In genomic region chr6:8950611-8951325, GRCm38 (mm10) we compare ENCODE assay signal across 8 mouse cellular contexts. TPM values are rescaled to one million over a fixed set of nuclear protein-coding genes. Genes with fewer than 3 reads are reported as not detected.
DNase-seq lines count a peak whose midpoint lies in the region; ATAC-seq lines count a peak whose summit lies in the region.

No protein-coding gene starts in this region.

- H3K9ac ChIP-seq in lung, embryonic 16.5 days (ENCODE audit: low read length): no peak overlapping the region
- no peak overlapping the region for H3K9ac ChIP-seq in limb, embryonic 15.5 days
- no peak overlapping the region for H3K9ac ChIP-seq in stomach, embryonic 15.5 days

- 3% methylated on average over 26 of the region's 26 CpGs for WGBS in lung, embryonic 16.5 days
- WGBS in limb, embryonic 15.5 days: 2% methylated on average over 26 of the region's 26 CpGs
- 1% methylated on average over 26 of the region's 26 CpGs for WGBS in stomach, embryonic 15.5 days

- H3K36me3 ChIP-seq in lung, embryonic 16.5 days (ENCODE audit: control insufficient read depth, insufficient read depth, low read length): no peaks in the 10 kb centered on the region
- H3K36me3 ChIP-seq in limb, embryonic 15.5 days: no peaks in the 10 kb centered on the region
- no peaks in the 10 kb centered on the region for H3K36me3 ChIP-seq in stomach, embryonic 15.5 days

- peak; percentile 3 for DNase-seq in adrenal gland, postnatal 14 days
- no peak for DNase-seq in adrenal gland, adult 18-20 months (ENCODE audit: low spot score in 2 of 2)
- DNase-seq in lung, postnatal 10 days: no peak
- no peak for DNase-seq in gastrocnemius, postnatal 10 days
- DNase-seq in spleen, postnatal 36 days (ENCODE audit: low spot score in 2 of 2): no peak

- no peaks in the 10 kb centered on the region for H3K9me3 ChIP-seq in lung, embryonic 16.5 days (ENCODE audit: control insufficient read depth, low read length)
- H3K9me3 ChIP-seq in limb, embryonic 15.5 days: no peaks in the 10 kb centered on the region
- no peaks in the 10 kb centered on the region for H3K9me3 ChIP-seq in stomach, embryonic 15.5 days

- no peak for ATAC-seq in lung, embryonic 16.5 days (ENCODE audit: low read depth)
- no peak for ATAC-seq in limb, embryonic 15.5 days (ENCODE audit: insufficient number of reproducible peaks, low FRiP score, low TSS enrichment, low read depth)
- ATAC-seq in stomach, embryonic 15.5 days (ENCODE audit: insufficient read depth, low FRiP score, low read depth): no peak

- H3K4me2 ChIP-seq in lung, embryonic 16.5 days (ENCODE audit: low read depth, low read length): peak overlapping the region; percentile 52
- H3K4me2 ChIP-seq in limb, embryonic 15.5 days: peak overlapping the region; percentile 57
- H3K4me2 ChIP-seq in stomach, embryonic 15.5 days: peak overlapping the region; percentile 62

- H3K27me3 ChIP-seq in lung, embryonic 16.5 days (ENCODE audit: control insufficient read depth, insufficient read depth, low read depth, low read length): peaks cover 78% of the 10 kb centered on the region
- H3K27me3 ChIP-seq in limb, embryonic 15.5 days: peaks cover 85% of the 10 kb centered on the region
- peaks cover 81% of the 10 kb centered on the region for H3K27me3 ChIP-seq in stomach, embryonic 15.5 days (replicated peaks)

- H3K4me1 ChIP-seq in lung, embryonic 16.5 days (replicated peaks; ENCODE audit: control insufficient read depth, insufficient read depth, low read length): no peaks in the 10 kb centered on the region; the same call in 1 of the 2 replicates
- H3K4me1 ChIP-seq in limb, embryonic 15.5 days: peaks cover 29% of the 10 kb centered on the region
- H3K4me1 ChIP-seq in stomach, embryonic 15.5 days: peaks cover 5% of the 10 kb centered on the region

- no peak overlapping the region for H3K27ac ChIP-seq in lung, embryonic 16.5 days (ENCODE audit: low read length)
- H3K27ac ChIP-seq in limb, embryonic 15.5 days: no peak overlapping the region
- H3K27ac ChIP-seq in stomach, embryonic 15.5 days: no peak overlapping the region

- peak overlapping the region; percentile 38 for H3K4me3 ChIP-seq in lung, embryonic 16.5 days (ENCODE audit: low read length)
- H3K4me3 ChIP-seq in limb, embryonic 15.5 days: peak overlapping the region; percentile 33
- peak overlapping the region; percentile 34 for H3K4me3 ChIP-seq in stomach, embryonic 15.5 days (replicated peaks)

RNA-seq across cellular contexts. Expression of gene Nxph1, which starts 2.5 kb away (rescaled TPM):
- total RNA-seq in adrenal gland, postnatal 14 days (2021): 0.56 and 1.5 TPM in 2 replicates
- under 1 TPM; 0.16 to 0.60 TPM for total RNA-seq in adrenal gland, adult 18-20 months (2021)
- polyA plus RNA-seq in lung, embryonic 16.5 days (2015; fragmentation: Nextera tagmentation; extraction: Ambion mirVana): 0.19 and 0.41 TPM in 2 replicates
- polyA plus RNA-seq in limb, embryonic 15.5 days (2015; fragmentation: Nextera tagmentation; extraction: Ambion mirVana): 2.9 and 3.1 TPM in 2 replicates
- polyA plus RNA-seq in stomach, embryonic 15.5 days (2015; fragmentation: Nextera tagmentation; extraction: Ambion mirVana): 0.39 and 0.63 TPM in 2 replicates
- total RNA-seq in gastrocnemius, postnatal 10 days (2021): under 1 TPM in 1 of 2 experiments, not detected in 1; 0.09 TPM
